Mouse (Mus musculus) erythroblast, adult 5-6 weeks (primary cell): ENCODE measurements around the gene Mical1. TPM values are rescaled to one million over a fixed set of nuclear protein-coding genes. Genes with fewer than 3 reads are reported as not detected.

Experiments used
- ATAC-seq: replicated peaks from 2 replicates; pipeline ENCODE4 v1.8.0; 2016; ENCODE audit warnings: moderate number of reproducible peaks, mild to moderate bottlenecking, moderate TSS enrichment, inconsistent platforms; ENCODE audit not compliant: poor library complexity, low FRiP score, severe bottlenecking
- total RNA-seq, 2 experiments: library from RNA; stranded (forward) in 1 of 2; stranded (reverse) in 1 of 2; fragments of 150-400 nt in 1 of 2; fragments of 200-764, 138-1000 nt in 1 of 2; gene quantifications; 2 replicates each; pipeline versions ENCODE4 v1.2.3 to v1.2.4; 2015 to 2017; ENCODE audit warnings: low replicate concordance in 2 of 2

Mical1 gene
- total RNA-seq, 2 experiments from 2014 or later: 4.6 to 8.9 TPM

GRCm38 (mm10) chr10:41518508-41518980 is 42.4 kb downstream of the Mical1 start:
- ATAC-seq: peak; percentile 77

DNA sequence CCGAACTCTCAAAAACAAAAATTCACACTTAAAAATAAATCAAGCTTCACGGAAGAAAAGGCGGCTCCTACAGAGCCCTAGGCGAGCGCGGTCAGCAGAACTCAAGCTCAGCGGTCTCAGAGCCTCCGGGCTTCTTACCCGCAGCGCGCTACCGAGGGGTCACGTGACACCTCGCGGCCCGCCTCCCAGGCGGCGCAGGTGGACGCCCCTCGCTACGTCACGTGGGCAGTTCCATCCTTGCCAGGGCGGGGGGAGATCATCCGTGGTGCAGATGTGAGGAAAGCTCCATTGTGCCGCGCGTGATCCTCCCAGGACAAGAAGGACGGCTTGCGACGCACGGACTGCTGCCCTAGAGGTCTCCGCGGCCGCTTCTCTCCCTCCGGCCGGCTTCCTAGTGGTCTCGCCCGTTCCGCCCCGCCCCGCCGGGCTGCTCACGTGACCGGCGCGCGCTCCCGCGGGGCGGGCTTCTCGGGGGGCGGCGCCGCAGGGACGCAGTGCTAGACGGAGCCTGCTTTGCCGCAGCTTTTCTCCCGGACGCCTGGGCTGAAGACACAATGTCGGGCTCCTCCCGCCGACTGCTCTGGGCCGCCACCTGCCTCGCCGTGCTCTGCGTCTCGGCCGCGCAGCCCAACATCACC is 43.0 kb downstream of the Mical1 start, which contains the start of gene Cd164:
Gene Cd164, plus strand, starts transcription at position 434 of the 638 bp plus-strand sequence.
- peak; percentile 87 for ATAC-seq

DNA sequence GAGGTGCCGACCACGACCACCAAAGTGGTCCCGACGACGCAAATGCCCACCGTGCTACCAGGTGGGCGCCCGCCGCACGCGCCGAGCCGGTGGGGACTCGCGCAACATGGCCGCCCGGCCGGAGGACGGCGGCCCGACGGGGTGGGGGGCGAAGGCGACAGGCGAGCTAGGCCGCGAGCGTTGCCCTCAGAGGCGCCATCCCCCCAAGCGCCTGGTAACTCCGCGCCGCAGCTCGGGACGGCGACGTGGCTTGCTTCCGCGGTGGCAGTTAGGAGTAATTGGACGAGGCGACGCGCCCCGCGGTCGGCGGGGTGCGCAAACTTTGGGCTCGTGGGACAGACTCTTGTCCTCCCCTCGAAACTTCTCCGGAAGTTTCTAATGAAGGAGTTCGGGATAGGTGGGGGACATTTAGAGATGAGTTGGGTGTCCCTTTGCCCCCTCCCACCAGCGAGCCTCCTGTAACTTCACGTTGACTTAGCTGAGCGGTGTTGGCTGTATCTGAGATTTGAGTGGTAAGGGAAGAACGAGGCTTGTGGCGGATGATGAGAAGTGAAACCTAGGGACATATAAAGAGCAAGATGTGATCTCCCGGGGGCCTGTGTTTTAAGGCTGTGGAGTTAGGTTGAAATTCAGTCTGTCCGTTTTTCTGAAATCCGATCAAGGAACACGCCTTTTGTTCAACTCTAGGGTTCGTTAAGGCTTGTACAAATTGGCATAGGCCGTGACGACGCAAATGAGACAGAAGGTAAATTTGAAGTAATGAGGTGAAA is 43.7 kb downstream of the Mical1 start:
- ATAC-seq: peak; percentile 45; the same call in 1 of the 2 replicates

- no peak for ATAC-seq
These were observed 44.2 kb downstream of the Mical1 start for GRCm38 (mm10) chr10:41520410-41520673.

DNA sequence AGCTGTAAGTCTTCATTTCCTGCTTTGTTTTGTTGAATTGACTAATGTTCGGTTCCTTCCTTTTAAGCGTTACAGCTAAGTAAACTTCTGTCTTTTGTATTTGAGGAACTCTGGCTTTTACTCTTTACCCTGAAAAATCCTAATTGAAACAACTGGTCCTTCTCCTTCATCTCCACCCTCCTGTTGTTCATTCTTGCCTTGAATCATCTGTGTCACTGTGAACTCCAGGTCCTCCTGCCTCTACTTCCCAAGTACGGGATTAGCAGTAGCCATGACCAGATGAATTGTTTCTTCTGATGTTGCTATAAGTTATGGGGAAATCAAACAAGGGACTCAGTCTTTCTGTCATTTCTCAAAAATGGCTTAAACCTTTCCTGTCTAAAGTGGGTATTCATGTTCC is 47.3 kb downstream of the Mical1 start:
- no peak for ATAC-seq

DNA sequence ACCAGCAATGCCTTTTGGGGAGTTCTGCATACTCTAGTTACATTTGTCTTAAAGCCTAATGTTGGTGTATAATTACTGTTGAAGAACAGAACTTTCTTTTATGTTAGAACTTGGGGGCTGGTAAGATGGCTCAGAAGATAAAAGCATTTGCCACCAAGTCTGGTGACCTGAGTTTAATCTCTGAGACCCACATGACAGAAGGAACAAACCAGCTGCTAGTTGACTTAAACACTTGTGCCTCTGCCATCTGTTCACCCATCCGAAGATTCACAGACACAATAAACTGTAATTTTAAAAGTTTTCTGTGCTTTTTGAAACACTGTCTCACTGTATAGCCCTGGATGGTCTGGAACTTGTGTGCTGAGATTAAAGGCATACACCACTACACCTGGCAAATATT is 49.6 kb downstream of the Mical1 start:
- no peak for ATAC-seq

GRCm38 (mm10) chr10:41529972-41530371 is 53.9 kb downstream of the Mical1 start:
- ATAC-seq: no peak

GRCm38 (mm10) chr10:41535991-41536390 is 59.9 kb downstream of the Mical1 start:
- ATAC-seq: no peak

Other genes starting within 250 kb of the Mical1 start
- 12.7 and 25.4 TPM in 2 replicates for gene Fig4, start 173.1 kb upstream of the Mical1 start, total RNA-seq (2015; ENCODE audit: low replicate concordance)
- gene Fig4, start 173.1 kb upstream of the Mical1 start, total RNA-seq (2017; ENCODE audit: low replicate concordance): 13.5 and 17.9 TPM in 2 replicates
- not detected in 2 replicates for gene Ak9, start 172.3 kb upstream of the Mical1 start, total RNA-seq (2015; ENCODE audit: low replicate concordance)
- 0.17 TPM in 1 of 2 replicates, not detected in the other for gene Ak9, start 172.3 kb upstream of the Mical1 start, total RNA-seq (2017; ENCODE audit: low replicate concordance)
- 2.9 and 6.9 TPM in 2 replicates for gene Zbtb24, start 25.9 kb upstream of the Mical1 start, total RNA-seq (2015; ENCODE audit: low replicate concordance)
- 8.5 and 9.2 TPM in 2 replicates for gene Zbtb24, start 25.9 kb upstream of the Mical1 start, total RNA-seq (2017; ENCODE audit: low replicate concordance)
- 2.1 and 2.5 TPM in 2 replicates for gene Smpd2, start 14.1 kb downstream of the Mical1 start, total RNA-seq (2015; ENCODE audit: low replicate concordance)
- 0.85 and 1.5 TPM in 2 replicates for gene Smpd2, start 14.1 kb downstream of the Mical1 start, total RNA-seq (2017; ENCODE audit: low replicate concordance)
- not detected in 2 replicates for gene Ppil6, start 14.1 kb downstream of the Mical1 start, total RNA-seq (2015; ENCODE audit: low replicate concordance)
- not detected in 2 replicates for gene Ppil6, start 14.1 kb downstream of the Mical1 start, total RNA-seq (2017; ENCODE audit: low replicate concordance)
- 57.6 and 59.8 TPM in 2 replicates for gene Cd164, start 43.1 kb downstream of the Mical1 start, total RNA-seq (2015; ENCODE audit: low replicate concordance)
- gene Cd164, start 43.1 kb downstream of the Mical1 start, total RNA-seq (2017; ENCODE audit: low replicate concordance): 50.2 and 53.9 TPM in 2 replicates
- 0.42 TPM in 1 of 2 replicates, not detected in the other for gene Ccdc162, start 240.3 kb downstream of the Mical1 start, total RNA-seq (2015; ENCODE audit: low replicate concordance)
- 0.51 TPM in 1 of 2 replicates, not detected in the other for gene Ccdc162, start 240.3 kb downstream of the Mical1 start, total RNA-seq (2017; ENCODE audit: low replicate concordance)